Mouse (Mus musculus): Measurements from ENCODE around the gene C330007P06Rik. TPM values are rescaled to one million over a fixed set of nuclear protein-coding genes. Genes with fewer than 3 reads are reported as not detected.
"Not testable (repeated sequence)": the region's sequence is repeated elsewhere in the genome, so short reads cannot be mapped to it uniquely, and the experiment has no call there.

Gene C330007P06Rik
- polyA plus RNA-seq, 1 experiment from 2014 or later = 23.9 TPM

- not testable (repeated sequence) for H3K27me3 ChIP-seq (replicated peaks; ENCODE audit: control insufficient read depth, insufficient read depth, low read length); H3K9ac ChIP-seq (ENCODE audit: low read length); H3K4me3 ChIP-seq (ENCODE audit: low read depth, low read length); H3K9me3 ChIP-seq (replicated peaks; ENCODE audit: control insufficient read depth, low read length); H3K27ac ChIP-seq (ENCODE audit: low read depth, low read length); H3K36me3 ChIP-seq (ENCODE audit: control insufficient read depth, insufficient read depth, low read length); H3K4me2 ChIP-seq (ENCODE audit: low read length); H3K4me1 ChIP-seq (ENCODE audit: control insufficient read depth, insufficient read depth, low read length); ATAC-seq
- DNase-seq (ENCODE audit: low spot score) = peak; percentile 8
- WGBS = 14% methylated on average over 1 of the region's 1 CpGs
Measured at GRCm38 (mm10) chrX:36898931-36899330, 25.0 kb upstream of the C330007P06Rik start.

GRCm38 (mm10) chrX:36884719-36885118 is 10.8 kb upstream of the C330007P06Rik start:
- ATAC-seq (no peak), DNase-seq (ENCODE audit: low spot score) (no peak)
- no peak overlapping the region for H3K9ac ChIP-seq (ENCODE audit: low read length)
- H3K4me1 ChIP-seq (ENCODE audit: control insufficient read depth, insufficient read depth, low read length) = no peaks in the 10 kb centered on the region
- no peaks in the 10 kb centered on the region for H3K27me3 ChIP-seq (replicated peaks; ENCODE audit: control insufficient read depth, insufficient read depth, low read length)
- no peak overlapping the region for H3K4me3 ChIP-seq (ENCODE audit: low read depth, low read length)
- H3K36me3 ChIP-seq (ENCODE audit: control insufficient read depth, insufficient read depth, low read length) = peaks cover 19% of the 10 kb centered on the region; the same call in 1 of the 2 replicates
- H3K9me3 ChIP-seq (replicated peaks; ENCODE audit: control insufficient read depth, low read length) = no peaks in the 10 kb centered on the region
- no peak overlapping the region for H3K4me2 ChIP-seq (ENCODE audit: low read length)
- 88% methylated on average over 1 of the region's 1 CpGs for WGBS
- no peak overlapping the region for H3K27ac ChIP-seq (ENCODE audit: low read depth, low read length)

- peak; percentile 50 for ATAC-seq
- 30% methylated on average over 35 of the region's 36 CpGs for WGBS
- Histone ChIP-seq H3K4me2 (ENCODE audit: low read length) (peak overlapping the region; percentile 61), H3K27me3 (replicated peaks; ENCODE audit: control insufficient read depth, insufficient read depth, low read length) (no peaks in the 10 kb centered on the region), H3K36me3 (ENCODE audit: control insufficient read depth, insufficient read depth, low read length) (no peaks in the 10 kb centered on the region), H3K4me1 (ENCODE audit: control insufficient read depth, insufficient read depth, low read length) (no peaks in the 10 kb centered on the region), H3K4me3 (ENCODE audit: low read depth, low read length) (peak overlapping the region; percentile 59), H3K27ac (ENCODE audit: low read depth, low read length) (peak overlapping the region; percentile 72; the same call in 1 of the 2 replicates), H3K9ac (ENCODE audit: low read length) (peak overlapping the region; percentile 77), H3K9me3 (replicated peaks; ENCODE audit: control insufficient read depth, low read length) (no peaks in the 10 kb centered on the region)
- peak; percentile 16 for DNase-seq (ENCODE audit: low spot score)
Measured at GRCm38 (mm10) chrX:36874704-36875128, 805 bp upstream of the C330007P06Rik start.

GRCm38 (mm10) chrX:36874178-36874696 is 326 bp upstream of the C330007P06Rik start:
- H3K27me3 ChIP-seq (replicated peaks; ENCODE audit: control insufficient read depth, insufficient read depth, low read length) = no peaks in the 10 kb centered on the region
- H3K27ac ChIP-seq (ENCODE audit: low read depth, low read length) = peak overlapping the region; percentile 72; the same call in 1 of the 2 replicates
- peak overlapping the region; percentile 59 for H3K4me3 ChIP-seq (ENCODE audit: low read depth, low read length)
- WGBS = 28% methylated on average over 54 of the region's 57 CpGs
- H3K36me3 ChIP-seq (ENCODE audit: control insufficient read depth, insufficient read depth, low read length) = no peaks in the 10 kb centered on the region
- H3K9ac ChIP-seq (ENCODE audit: low read length) = peak overlapping the region; percentile 77
- ATAC-seq (peak; percentile 99), DNase-seq (ENCODE audit: low spot score) (peak; percentile 82)
- peak overlapping the region; percentile 61 for H3K4me2 ChIP-seq (ENCODE audit: low read length)
- H3K9me3 ChIP-seq (replicated peaks; ENCODE audit: control insufficient read depth, low read length) = no peaks in the 10 kb centered on the region
- H3K4me1 ChIP-seq (ENCODE audit: control insufficient read depth, insufficient read depth, low read length) = no peaks in the 10 kb centered on the region

GRCm38 (mm10) chrX:36870372-36870771 is 3.5 kb downstream of the C330007P06Rik start:
- Histone ChIP-seq H3K9ac (ENCODE audit: low read length) (no peak overlapping the region), H3K27ac (ENCODE audit: low read depth, low read length) (no peak overlapping the region), H3K4me3 (ENCODE audit: low read depth, low read length) (no peak overlapping the region), H3K27me3 (replicated peaks; ENCODE audit: control insufficient read depth, insufficient read depth, low read length) (no peaks in the 10 kb centered on the region), H3K4me2 (ENCODE audit: low read length) (no peak overlapping the region), H3K9me3 (replicated peaks; ENCODE audit: control insufficient read depth, low read length) (no peaks in the 10 kb centered on the region), H3K4me1 (ENCODE audit: control insufficient read depth, insufficient read depth, low read length) (no peaks in the 10 kb centered on the region), H3K36me3 (ENCODE audit: control insufficient read depth, insufficient read depth, low read length) (no peaks in the 10 kb centered on the region)
- DNase-seq (ENCODE audit: low spot score) = no peak
- ATAC-seq = no peak
- WGBS = 78% methylated on average over 3 of the region's 3 CpGs

- ATAC-seq = 0 out of 2 replicates have a peak, but pooled peaks have one; percentile 6
- H3K4me1 ChIP-seq (ENCODE audit: control insufficient read depth, insufficient read depth, low read length) = no peaks in the 10 kb centered on the region
- H3K4me2 ChIP-seq (ENCODE audit: low read length) = peak overlapping the region; percentile 39
- peak overlapping the region; percentile 35 for H3K4me3 ChIP-seq (ENCODE audit: low read depth, low read length)
- no peak overlapping the region for H3K9ac ChIP-seq (ENCODE audit: low read length)
- H3K27ac ChIP-seq (ENCODE audit: low read depth, low read length) = no peak overlapping the region
- H3K36me3 ChIP-seq (ENCODE audit: control insufficient read depth, insufficient read depth, low read length) = no peaks in the 10 kb centered on the region
- no peak for DNase-seq (ENCODE audit: low spot score)
- WGBS = 61% methylated on average over 8 of the region's 8 CpGs
- no peaks in the 10 kb centered on the region for H3K9me3 ChIP-seq (replicated peaks; ENCODE audit: control insufficient read depth, low read length)
- H3K27me3 ChIP-seq (replicated peaks; ENCODE audit: control insufficient read depth, insufficient read depth, low read length) = no peaks in the 10 kb centered on the region
Measured at GRCm38 (mm10) chrX:36864609-36865328, 9.1 kb downstream of the C330007P06Rik start.

GRCm38 (mm10) chrX:36863766-36864608 is 9.9 kb downstream of the C330007P06Rik start:
- no peak overlapping the region; the same call in 1 of the 2 replicates for H3K27ac ChIP-seq (ENCODE audit: low read depth, low read length)
- peak overlapping the region; percentile 35 for H3K4me3 ChIP-seq (ENCODE audit: low read depth, low read length)
- H3K27me3 ChIP-seq (replicated peaks; ENCODE audit: control insufficient read depth, insufficient read depth, low read length) = no peaks in the 10 kb centered on the region
- DNase-seq (ENCODE audit: low spot score) (peak; percentile 89), ATAC-seq (peak; percentile 95)
- no peaks in the 10 kb centered on the region for H3K9me3 ChIP-seq (replicated peaks; ENCODE audit: control insufficient read depth, low read length)
- 23% methylated on average over 42 of the region's 44 CpGs for WGBS
- peak overlapping the region; percentile 46 for H3K9ac ChIP-seq (ENCODE audit: low read length)
- no peaks in the 10 kb centered on the region for H3K36me3 ChIP-seq (ENCODE audit: control insufficient read depth, insufficient read depth, low read length)
- peak overlapping the region; percentile 46 for H3K4me2 ChIP-seq (ENCODE audit: low read length)
- H3K4me1 ChIP-seq (ENCODE audit: control insufficient read depth, insufficient read depth, low read length) = no peaks in the 10 kb centered on the region

GRCm38 (mm10) chrX:36852631-36853030 is 21.3 kb downstream of the C330007P06Rik start:
- Histone ChIP-seq H3K36me3 (ENCODE audit: control insufficient read depth, insufficient read depth, low read length) (0 out of 2 replicates have a peak, but pooled peaks cover 5% of the 10 kb centered on the region), H3K9ac (ENCODE audit: low read length) (no peak overlapping the region), H3K9me3 (replicated peaks; ENCODE audit: control insufficient read depth, low read length) (no peaks in the 10 kb centered on the region), H3K4me1 (ENCODE audit: control insufficient read depth, insufficient read depth, low read length) (no peaks in the 10 kb centered on the region), H3K27ac (ENCODE audit: low read depth, low read length) (no peak overlapping the region), H3K4me3 (ENCODE audit: low read depth, low read length) (no peak overlapping the region), H3K4me2 (ENCODE audit: low read length) (no peak overlapping the region), H3K27me3 (replicated peaks; ENCODE audit: control insufficient read depth, insufficient read depth, low read length) (no peaks in the 10 kb centered on the region)
- ATAC-seq (no peak), DNase-seq (ENCODE audit: low spot score) (no peak)
- 83% methylated on average over 8 of the region's 8 CpGs for whole genome bisulfite sequencing

Data from forebrain, embryonic 14.5 days (tissue).